Mouse (Mus musculus) adrenal gland, postnatal 36 days (tissue): ENCODE results near the gene Grhl1. TPM values are rescaled to one million over a fixed set of nuclear protein-coding genes. Genes with fewer than 3 reads are reported as not detected.

Experiments used
- DNase-seq, 2 experiments: peaks; one replicate each; pipeline ENCODE4 v3.0.0; 2021; ENCODE audit warnings: mixed read lengths in 1 of 2
- long read RNA-seq, 2 experiments: library from polyadenylated mRNA; stranded (forward); transcript quantifications; one replicate each; pipeline ENCODE4 v2.0.0; 2021; ENCODE audit warnings: borderline sequencing depth in 2 of 2
- total RNA-seq, 2 experiments: library from RNA; stranded (reverse); gene quantifications; 2 replicates each; pipeline ENCODE4 v1.2.3; 2021

Gene Grhl1
- 1 to 10 TPM in 1 of 2 experiments, under 1 TPM in 1; 0.56 to 1.1 TPM for total RNA-seq
- long read RNA-seq, experiment 1, partial matches to known transcripts, result 0 of 2 reads
- long read RNA-seq, experiment 1, other reads (novel, unspliced or antisense), result 0 of 2 reads
- long read RNA-seq, experiment 2, result 0 reads

DNA sequence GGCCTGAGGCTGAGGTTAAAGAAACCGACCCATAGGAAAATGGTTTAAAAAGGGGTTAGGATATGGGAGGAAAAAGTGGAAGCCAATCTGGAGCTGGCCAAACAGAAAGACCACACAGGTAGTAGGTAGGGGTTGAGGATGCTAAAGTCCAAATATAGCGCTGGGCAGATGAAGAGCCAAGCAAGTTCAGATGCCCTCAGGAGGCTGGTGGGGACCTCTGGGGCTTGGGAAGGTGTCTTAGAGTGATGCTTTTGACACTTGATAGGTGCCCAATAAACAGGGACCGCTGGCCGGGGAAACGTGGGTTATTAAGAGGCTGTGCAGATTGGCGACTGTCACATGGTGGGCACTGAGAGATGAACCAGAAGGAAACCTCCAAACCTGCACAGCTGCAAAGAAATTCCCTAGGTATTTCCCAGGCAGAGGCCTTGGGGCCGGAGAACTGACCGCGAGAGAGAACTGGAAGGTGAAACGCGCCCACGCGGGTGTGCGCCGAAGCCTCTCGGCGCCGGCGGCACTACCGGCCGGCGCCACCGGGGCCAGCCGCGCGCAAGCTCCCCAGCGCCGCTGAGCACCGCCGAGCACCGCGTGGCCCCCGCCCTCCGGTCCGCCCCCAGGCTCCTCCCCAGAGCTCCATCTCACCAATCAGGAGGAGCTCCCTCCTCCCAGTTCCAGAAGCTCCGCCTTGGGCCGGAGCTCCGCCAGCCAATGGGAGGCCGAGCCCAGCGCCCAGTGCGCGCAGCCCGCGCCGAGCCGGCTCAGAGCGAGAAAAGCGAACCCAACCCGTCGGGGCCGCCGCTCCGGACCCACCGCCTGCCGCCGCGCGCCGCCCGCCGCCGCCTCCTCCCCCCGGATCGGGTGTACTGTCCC lies at the start of gene Grhl1:
TSS of gene Grhl1 (plus strand) at position 761 of the 870 bp plus-strand sequence.
- DNase-seq, result peak; percentile 97 to 98

DNA sequence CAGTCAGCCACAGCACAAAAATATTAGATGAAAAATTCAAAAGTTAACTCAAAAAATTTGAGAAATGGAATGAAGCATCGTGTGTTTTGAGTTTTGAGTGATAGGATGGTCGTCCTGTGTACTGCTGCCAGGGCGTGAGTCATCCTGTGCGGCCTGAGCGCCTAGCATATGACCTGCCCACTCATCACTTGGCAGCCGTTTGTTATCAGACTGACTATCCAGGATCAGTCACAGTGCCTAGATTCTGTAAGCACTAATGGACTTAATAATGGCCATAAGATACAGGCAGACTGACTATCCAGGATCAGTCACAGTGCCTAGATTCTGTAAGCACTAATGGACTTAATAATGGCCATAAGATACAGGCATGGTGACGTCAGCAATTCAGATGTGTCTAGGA lies 47.0 kb upstream of the Grhl1 start:
- peak; percentile 85 to 86 for DNase-seq

DNA sequence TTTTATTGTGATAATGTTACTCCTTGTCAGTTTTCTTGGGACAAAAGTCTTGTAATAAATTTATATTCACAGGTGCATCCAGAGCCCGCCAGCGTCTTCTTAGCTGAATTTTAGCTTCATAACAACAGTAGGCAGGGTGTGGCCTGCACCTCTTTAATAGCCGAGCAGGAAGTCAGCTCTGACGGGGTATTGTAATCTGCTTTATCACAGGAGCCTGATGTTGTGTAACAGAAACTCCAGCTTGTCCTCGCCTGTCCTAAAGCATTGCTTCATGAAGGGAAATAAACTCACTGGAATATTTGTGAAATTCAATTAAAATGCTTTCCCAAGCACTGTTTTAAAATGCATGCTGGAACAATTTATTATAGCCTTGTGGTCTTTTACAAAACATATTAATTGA lies 35.7 kb upstream of the Grhl1 start:
- DNase-seq, result no peak

DNA sequence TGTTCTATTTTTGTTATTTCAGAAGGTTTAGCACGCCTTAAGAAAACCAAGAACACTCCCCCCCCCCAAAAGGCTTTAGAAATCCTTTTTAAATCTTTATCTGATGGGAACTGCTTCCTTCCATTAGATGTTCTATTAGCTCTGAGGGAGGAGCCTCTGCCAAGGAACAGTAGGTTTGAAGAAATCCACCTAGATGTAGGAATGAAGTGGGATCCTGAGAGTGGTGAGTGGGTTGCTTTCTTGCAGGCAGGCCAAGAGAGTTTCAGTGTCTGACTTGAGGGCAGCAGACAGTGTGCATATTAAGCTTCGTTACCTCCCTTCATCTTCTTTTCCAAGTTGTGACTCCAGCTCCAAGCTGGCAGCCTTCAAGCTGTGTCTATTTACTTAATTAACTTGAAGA lies 34.9 kb upstream of the Grhl1 start:
- DNase-seq, result no peak

DNA sequence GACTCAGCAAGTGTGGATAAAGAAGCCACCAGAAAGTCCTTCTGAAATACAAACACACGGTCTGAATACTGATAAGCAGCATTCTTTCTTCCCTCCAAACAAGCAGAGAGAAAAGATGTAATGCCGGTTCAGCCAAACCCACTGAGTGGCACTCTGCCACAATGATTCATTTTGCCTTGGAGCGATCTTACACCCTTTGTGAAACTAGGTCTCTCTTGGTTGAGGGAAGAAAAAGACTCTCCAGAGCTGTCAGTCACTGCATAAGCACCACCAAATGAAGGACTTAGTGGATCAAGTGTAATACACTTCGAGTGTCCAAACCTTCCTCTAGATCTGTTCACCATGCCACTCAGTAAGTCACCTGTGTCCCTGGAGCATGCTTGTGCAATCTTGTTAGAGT lies 34.1 kb upstream of the Grhl1 start:
- DNase-seq, result peak; percentile 66 to 76

DNA sequence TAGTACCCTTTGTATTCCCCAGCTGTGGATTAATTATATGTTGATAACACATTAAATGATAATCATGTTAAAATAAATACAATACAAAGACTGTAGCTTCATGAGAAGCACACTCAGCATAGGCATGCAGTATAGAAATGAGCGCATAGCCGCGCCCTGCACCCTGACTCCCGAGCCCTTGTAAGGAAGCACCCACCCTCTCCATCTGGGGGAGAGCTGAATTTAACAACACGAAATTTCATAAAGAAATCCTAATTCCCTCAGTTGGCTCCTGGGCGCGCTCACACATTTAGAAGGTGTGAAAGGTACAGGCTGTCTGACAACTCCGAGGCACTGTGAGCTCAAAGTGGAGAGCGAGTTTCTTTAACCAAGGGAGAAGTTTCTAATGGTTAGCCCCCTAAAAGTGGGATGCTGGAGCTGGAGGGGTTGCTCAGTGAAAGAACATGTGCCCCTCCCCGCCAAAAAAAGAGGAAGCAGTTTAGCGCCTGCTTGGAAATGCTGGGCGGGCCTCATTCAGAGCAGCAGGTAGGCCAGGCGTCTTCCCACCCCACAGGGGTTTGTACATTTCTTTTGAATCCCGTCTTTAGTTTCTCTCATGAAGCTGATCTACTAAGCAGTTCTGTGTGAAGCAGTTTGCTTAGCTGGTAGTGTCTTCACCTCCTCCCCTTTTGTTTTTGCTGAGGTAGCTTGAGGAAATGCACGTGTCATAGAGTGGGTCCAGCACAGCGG lies 30.5 kb upstream of the Grhl1 start:
- no peak for DNase-seq

DNA sequence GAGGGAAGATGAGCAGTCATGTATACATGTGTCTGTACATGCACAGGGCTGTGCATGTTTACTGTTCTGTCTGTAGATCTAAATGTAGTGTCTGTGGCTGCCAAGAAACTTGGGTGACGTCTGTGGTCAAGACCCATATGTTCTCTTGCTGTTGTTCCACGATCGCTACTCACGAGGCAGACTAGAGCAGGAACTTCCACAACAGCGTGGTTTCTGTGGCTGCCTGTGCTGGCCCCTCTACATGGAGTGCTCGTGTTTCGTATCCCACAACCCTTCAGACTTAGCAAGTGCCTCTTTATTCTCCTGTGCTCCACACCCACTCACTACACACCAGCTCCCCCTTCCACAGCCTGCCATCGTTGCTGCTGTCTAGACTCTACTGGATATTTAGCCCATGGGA lies 24.4 kb upstream of the Grhl1 start:
- DNase-seq, result no peak

DNA sequence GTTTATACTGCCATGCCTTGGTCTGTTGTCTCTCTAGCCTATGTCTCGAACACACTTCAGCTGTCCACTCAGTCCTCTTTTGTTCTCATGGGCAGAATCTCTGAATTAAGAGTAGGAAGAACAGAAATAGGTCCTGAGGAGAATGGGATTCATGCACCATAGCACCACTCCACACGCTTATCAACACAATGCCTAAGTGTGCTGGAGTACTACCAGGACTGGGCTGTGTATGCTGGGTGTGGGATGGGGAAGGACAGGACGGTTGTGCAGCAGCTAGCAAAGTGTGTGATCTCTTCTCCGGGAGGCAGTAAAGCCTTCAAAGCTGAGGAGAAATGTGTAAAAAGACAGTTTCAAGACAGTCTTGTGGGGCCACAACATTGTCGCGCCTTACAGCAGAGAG lies 23.2 kb upstream of the Grhl1 start:
- no peak for DNase-seq

DNA sequence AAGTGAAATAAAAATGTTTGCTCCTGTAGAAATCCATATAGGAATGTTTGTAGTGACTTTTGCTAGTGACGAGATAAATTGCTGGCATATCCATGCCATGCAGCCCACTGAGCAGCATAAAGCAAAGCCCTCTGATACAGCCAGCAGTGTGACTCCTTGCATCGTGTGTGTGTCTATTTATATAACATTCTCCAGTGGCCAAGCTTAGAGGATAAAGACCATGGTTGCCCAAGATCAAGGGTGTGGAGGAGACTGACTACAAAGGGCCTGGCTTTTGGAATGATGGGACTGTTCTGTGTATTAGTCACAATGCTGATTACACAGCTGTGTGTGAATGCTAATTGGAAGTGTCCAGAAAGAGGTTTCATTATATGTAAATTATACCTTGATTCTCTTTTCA lies 19.6 kb upstream of the Grhl1 start:
- DNase-seq, result no peak

DNA sequence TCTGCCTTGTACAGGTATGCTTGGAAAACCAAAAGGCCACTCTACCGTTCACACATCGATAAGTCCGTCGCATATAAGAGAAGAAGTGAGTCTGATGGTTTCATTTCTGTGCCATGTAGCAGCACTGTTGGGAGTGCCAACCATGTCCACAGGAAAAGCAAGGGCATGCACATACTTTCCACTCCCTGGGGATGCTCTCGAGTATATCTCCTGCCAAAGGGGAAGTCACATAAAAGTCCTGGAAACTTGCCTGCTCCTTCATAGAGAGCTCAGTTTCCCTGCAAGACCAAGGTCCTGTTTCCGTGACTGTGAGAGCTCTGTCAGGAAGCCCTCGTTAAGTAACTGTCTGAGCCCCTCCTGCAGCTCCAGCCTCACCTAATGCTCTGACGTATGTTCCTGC lies 16.1 kb upstream of the Grhl1 start:
- no peak for DNase-seq

DNA sequence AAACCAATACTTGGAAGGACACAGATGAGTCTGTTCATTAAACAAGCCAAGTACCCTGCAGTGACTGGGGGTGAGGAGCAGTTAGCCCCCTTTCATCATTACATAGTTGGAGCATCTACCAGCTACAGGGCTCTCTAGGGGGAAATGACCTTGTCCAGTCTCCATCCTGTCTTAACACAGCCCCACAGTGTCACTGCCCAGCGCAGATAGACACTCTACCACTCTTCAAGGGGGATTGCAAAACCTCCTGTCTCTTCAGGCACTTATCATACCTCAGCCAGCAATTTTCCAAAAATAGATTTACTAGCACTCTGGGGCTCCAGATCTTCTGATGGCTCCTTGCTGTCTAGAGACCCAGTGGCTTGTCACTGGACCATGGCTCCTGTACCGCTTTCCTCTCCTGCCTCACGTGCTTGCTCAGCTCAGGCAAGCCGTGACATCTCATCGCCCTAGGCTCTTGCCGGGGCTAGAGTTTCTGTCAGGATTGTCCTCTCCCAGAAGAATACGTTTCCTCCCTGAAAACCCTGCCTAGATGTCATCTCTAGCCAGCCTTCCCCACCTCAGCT lies 8.6 kb upstream of the Grhl1 start:
- no peak for DNase-seq

DNA sequence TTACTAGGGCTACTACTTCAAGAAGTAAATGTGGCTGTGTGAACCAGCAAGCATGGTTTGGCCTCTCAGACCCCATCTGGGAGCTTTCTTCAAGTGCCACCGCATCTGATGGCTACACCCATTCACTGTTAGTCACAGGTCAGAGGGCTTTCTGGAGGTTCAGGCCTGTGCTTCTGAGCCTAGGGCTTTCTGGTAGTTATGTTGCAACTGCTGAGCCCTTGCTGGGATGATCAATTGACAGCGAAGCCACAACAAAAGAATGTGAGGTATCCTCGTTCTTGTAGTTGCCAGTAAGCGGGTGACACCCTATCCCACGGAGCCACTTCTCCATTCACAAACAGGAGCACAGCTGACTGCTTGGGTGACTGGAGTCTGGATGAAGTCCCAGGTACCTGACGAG lies 6.8 kb upstream of the Grhl1 start:
- DNase-seq, result no peak

DNA sequence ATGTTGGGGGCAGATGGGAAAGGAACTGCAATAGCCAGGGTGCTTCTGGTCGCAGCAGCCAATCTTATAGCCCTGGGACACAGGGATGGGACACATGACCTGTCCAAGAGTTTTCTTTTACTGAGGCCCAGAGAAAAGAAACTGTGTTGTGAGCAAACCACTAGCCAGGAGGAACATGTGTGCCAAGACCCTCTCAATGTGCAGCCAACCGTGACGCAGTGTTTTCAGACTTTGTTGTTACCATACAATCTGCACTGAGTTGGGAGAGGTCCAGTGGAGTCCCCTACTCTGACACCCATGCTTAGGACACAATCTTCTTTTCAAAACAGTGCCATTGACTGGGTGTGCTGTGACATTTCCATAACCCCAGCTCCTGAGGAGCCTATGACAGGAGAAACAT lies 4.5 kb upstream of the Grhl1 start:
- no peak for DNase-seq

DNA sequence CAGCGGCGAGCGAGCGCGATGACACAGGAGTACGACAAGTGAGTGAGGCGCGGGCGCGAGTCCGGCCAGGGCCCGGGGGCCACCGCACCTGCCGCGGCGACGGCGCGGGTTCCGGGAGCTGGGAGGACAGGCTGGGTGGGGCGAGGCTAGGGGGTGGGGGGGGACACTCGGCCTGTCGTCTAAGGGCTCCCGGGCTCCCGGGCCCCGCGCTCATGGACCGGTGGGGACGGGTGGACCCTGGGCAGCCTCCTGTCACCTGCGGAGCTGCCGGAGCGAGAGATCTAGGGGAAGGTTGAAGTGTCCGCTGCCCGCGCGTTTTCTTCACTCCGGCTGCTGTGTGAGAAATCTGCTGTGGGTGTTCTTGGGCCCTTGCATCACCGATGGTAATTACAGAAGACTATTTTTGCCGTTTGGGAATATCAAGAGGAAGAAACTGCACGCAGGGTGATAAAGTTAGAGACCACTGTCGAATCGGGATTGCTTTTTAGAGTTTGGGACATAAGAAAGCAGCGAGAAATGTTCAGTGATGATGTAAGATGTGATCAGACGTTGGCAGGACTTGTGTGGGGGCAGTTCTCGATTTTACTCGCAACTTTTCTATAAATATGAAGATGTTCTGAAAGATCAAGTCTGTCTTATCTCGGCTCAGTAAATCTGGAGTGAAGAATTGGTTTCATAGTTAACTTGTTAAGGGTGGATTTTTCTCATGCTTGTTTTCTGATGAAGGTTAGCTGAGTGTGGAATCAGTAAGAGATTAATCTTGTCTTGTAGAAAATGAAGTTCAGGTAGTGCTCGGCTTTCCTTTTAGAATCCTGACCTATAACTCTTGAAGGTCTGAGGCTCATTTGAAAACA lies 565 bp downstream of the Grhl1 start:
- DNase-seq, result no peak

DNA sequence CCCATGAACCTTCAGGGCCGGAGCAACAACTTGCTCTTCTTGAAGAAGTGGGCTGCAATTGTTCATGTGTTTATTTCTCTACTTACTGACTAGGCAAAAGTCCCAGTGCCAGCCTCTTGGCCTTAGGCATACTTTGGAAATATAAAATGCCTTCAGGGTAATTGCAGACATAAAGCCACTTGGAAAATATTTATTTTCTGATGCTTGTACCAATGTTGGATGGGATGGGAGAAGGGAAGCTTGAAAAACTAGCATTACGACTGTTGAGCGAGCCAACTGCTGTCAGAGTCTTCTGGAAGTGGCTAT lies 1.1 kb downstream of the Grhl1 start:
- DNase-seq, result no peak

DNA sequence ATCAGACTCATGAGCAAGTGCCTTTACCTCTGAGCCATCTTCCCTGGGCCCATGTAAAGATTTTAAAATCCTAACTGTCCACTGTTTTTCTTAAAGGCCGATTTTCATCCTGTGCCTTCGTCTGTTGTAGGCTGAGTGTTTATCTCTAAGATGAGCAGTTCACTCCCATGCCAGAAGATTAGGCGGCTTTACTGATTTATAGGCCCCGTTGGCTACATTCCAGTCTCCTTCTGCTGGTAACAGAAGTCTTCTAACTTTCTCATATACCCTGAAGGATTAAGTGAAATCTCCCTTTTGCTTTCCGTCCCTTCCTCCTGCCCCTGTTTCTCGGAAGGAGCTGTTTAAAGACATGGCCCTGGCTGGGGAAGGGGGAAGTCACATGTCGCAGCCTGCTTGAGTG lies 2.8 kb downstream of the Grhl1 start:
- DNase-seq, result no peak

DNA sequence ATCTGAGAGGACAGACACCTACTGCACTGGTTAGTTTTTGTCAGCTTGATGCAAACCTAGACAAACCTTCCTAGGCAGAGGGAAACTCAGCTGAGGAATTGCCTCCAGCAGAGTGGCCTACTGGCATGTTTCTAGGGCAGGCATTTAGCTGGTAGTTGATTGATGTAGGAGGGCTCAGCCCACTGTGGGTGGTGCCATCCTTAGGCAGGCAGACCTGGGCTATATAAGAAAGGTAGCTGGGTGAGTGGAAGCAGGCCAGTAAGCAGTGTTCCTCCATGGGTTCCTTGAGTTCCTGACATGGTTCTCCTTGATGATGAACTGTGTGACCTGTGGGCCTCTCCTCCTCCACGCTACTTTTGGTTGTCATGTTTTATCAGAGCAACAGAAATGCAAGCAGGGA lies 8.4 kb downstream of the Grhl1 start:
- DNase-seq, result no peak

DNA sequence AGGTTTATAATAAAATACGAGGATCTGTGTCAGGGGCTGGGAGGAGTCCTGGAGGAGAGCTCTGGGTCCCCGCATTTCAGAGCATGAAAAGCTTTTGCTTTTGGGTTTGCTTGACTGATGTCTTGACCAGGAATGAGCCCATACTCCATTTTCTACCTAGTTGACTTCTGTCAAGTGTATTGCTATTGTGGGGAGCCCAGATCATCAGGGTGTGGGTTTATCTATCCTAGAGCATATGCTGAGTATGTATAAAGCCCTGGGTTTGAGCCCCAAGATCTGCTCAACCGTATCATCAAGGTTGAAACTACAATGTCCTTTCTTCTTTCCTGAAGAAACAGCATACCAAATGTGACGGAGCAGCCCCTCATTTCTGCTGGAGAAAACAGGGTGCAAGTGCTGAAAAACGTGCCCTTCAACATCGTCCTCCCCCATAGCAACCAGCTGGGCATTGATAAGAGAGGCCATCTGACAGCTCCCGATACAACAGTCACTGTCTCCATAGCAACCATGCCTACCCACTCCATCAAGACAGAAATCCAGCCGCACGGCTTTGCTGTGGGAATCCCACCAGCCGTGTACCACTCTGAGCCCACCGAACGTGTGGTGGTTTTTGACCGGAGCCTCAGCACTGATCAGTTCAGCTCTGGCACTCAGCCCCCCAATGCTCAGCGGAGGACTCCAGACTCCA lies 9.1 kb downstream of the Grhl1 start:
- DNase-seq, result no peak

DNA sequence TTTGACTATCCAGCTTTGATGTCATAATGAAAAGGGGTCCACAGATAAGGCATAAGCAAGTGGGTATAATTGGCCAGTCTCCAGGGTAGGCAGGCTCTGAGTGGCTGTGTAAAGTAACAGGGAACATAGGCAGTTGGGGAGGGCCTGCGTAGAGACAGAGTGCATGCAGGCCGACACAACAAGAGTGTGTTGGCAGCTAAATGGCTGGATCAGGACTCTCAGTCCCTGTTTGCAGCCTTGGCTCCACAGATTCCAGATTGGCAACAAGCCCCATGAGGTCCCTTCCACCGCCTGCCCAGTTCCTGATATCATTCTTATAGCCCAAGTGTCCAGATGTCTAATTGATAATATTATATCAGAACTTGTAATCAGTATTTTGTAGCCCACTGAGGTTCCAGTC lies 11.6 kb downstream of the Grhl1 start:
- no peak for DNase-seq

DNA sequence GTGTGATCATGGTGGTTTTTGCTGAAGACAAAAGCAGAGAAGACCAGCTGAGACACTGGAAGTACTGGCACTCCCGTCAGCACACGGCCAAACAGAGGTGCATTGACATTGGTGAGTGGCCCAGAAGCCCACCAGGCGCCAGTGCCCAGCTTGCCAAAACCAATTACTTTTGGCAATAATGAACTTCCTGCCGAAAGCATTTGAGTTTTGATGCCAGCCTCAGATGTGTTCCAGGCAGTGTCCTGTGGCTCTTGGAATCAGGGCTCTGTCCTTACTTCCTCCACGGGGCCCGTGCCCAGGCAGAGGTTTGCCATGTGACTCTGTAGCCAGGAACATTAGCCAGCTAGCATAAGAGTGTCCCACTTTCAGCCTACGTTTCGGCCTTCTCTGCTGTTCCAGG lies 12.8 kb downstream of the Grhl1 start:
- DNase-seq, result no peak

DNA sequence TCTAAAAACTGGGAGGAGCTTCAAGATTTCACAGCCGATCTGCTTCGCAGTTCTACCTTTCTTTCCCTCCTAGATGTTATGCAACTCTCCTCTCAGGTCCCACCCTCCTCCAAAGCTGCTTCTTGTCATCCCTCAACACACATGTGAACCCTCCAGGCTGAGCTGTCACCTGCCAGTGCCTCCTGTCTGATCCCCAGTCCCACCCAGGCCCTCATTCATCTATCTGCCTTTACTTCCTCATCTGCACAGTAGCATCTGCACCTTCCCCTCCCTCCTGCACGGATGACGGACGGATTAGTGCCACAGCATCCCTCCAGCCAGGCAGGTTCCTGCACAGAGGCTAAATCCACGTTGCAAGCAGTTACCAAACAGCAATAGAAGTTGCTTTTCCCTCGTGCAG lies 14.1 kb downstream of the Grhl1 start:
- no peak for DNase-seq

DNA sequence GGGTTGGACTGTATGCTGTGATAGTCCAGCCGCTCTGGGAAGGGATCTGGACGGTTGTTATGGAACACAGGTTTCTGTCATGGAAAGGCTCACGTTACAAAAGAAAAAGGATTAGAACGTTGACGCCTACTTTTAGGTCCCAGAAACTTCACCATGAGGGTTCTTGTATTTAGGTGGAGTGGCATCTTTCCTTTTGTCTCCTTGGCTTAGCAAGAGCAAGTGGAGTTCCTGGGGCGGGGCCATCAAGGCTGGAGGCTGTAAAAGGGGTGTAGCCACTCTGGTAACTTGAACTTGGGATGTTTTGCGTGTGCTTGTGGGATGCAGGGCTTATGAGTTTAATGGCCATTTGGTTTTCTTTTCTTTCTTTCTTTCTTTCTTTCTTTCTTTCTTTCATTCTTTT lies 18.3 kb downstream of the Grhl1 start:
- no peak for DNase-seq
